Mouse (Mus musculus) heart, postnatal 14 days (tissue): ENCODE measurements around the gene Cenpf. TPM values are rescaled to one million over a fixed set of nuclear protein-coding genes. Genes with fewer than 3 reads are reported as not detected.

Experiments used
- DNase-seq, 2 experiments: peaks; one replicate each; pipeline ENCODE4 v3.0.0; 2021 to 2022
- intact Hi-C: fragments of 180-260 bp; cut with DNase I; formaldehyde crosslinking; loops from one replicate; pipeline ENCODE4 v1.15.1; 2025
- long read RNA-seq, 2 experiments: library from polyadenylated mRNA; stranded (forward); transcript quantifications; one replicate each; pipeline ENCODE4 v2.0.0; 2021
- total RNA-seq, 2 experiments: library from RNA; stranded (reverse); gene quantifications; 2 replicates each; pipeline ENCODE4 v1.2.3; 2021

Gene Cenpf
- 10 to 100 TPM in 1 of 2 experiments, 1 to 10 TPM in 1; 7.6 to 11.0 TPM for total RNA-seq
- long read RNA-seq, experiment 1, partial matches to known transcripts = 2 of 2 reads
- long read RNA-seq, experiment 1, other reads (novel, unspliced or antisense) = 0 of 2 reads
- long read RNA-seq, experiment 2 = 0 reads

DNA sequence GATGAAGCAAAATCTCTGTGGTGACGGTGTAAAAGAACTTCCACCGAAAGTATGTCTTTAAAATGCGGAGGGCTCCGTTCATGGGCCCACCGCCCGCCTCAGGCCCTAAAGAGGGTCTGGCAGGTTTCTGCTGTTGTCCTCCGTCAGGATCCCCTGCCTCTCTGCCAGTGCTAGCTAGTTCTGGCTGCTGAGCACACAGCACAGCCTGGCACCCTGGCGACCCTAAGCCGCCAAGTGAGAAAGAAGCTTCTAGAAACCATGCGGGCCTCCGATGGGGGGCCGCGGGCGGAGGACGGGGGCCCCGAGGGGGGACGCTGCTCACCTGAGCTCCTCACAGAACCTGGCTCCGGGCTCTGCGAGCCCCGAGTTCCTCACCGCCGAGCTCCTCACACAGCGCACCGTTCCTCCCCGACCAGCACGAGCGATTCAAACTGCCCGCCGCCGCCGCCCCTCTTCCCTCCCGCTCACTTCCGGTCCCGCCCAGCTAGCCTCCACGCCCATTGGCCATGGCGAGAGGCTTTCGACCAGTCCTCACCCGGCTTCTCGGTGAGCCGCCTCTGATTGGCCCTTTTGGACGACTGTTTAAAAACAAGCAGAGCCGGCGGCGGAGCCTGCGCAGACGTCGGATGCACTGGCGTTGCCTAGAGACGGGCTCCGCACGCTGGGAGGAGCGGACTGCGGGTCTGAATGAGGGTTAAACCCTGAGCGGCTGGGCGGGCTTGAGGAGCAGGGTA is at the start of gene Cenpf:
TSS of gene Cenpf (minus strand) at position 433 of the 734 bp plus-strand sequence.
- intact Hi-C loops = no loop called here
- DNase-seq = peak; percentile 96 to 98

DNA sequence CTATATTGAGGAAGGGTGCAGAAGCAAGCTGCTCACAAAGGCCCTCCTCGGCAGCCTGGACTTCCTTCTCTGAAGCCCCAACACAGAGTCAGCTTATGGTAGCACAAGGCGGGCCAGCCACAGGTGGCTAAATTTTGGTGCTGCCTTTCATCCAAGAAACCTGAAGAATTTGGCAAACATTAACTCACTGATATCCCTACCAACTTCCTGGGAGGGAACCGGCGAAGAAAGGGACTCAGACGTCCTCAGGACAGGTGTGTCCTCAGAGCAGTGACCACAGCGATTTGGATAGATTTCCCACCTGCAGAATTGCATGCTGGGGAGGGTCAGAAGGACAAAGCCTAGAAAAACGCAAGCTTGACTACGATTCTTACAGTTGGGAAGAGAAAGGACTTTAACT is 44.3 kb upstream of the Cenpf start:
- intact Hi-C loops = no loop called here
- no peak for DNase-seq

DNA sequence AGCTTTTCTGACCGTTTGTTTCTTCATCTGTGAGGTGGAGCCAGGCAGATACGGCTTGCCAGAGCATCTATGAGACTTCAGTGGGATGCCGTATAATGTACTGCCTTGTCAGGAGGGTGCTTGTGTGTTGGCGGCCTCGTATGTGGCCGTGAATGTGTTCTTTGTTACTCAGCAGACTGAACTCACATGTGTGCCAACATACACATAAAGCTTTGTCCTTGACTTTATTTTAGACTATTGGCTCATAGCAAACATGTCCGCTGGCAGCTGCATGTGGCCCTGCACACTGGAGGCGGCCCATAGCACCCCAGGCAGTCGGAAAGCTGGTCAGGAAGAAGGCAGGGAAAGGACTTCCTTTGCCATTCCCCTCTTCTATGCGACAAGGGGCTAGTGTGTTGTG is 43.8 kb upstream of the Cenpf start:
- intact Hi-C loops = no loop called here
- DNase-seq = no peak

DNA sequence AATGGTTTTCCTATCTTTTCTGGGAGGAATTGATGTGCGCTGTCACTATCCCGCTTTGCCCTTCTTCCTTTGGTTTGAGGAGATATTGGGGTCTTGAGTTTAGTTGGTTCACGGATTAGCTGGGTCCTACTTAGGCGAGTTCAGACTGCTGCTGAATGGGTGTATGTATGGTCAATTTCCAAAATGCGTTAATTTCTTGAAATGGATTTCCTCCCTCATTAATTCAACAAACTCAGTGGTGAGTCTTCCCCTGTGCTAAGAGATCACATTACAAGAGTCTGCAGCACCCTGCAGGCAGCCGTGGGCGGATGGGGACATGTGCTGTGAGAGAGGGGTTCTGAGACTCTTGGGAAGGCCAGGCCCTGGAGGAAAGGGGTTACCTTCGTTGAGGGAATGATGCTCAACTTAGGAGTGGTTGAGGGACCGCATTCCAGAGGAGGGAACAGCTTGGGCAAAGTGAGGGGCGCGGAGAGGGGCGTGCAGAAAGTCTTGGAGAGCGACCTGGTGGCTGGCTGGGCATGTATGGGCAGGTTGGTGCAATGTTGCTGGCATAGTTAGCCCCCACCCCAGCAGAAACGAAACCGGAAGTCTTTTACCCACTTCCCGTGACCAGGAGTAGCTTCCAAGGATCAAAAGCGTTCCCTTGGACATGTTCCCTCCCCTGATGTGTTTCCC is 41.4 kb upstream of the Cenpf start:
- intact Hi-C loops = loop anchor here (5.0 kb wide), 1 partner anchor 88 kb away; no protein-coding TSS in a partner anchor
- no peak for DNase-seq

DNA sequence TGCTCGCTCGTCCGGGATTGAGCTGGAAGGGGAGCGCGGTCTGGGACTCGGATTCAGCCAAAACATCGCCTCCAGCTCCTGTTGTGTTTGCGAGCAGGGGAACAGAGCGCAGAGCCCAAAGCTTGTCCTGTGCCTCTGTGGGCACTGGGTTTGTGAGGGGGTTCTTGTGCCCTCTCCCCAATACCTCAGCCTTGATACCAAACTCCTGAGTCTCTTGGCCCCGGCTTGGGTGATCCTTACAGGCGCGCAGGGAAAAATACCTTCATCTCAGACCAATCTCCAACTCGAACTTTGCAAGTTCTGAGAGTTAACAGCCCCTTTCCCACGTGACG is 40.9 kb upstream of the Cenpf start:
- intact Hi-C loops = loop anchor here (5.0 kb wide), 1 partner anchor 89 kb away; no protein-coding TSS in a partner anchor
- no peak for DNase-seq

DNA sequence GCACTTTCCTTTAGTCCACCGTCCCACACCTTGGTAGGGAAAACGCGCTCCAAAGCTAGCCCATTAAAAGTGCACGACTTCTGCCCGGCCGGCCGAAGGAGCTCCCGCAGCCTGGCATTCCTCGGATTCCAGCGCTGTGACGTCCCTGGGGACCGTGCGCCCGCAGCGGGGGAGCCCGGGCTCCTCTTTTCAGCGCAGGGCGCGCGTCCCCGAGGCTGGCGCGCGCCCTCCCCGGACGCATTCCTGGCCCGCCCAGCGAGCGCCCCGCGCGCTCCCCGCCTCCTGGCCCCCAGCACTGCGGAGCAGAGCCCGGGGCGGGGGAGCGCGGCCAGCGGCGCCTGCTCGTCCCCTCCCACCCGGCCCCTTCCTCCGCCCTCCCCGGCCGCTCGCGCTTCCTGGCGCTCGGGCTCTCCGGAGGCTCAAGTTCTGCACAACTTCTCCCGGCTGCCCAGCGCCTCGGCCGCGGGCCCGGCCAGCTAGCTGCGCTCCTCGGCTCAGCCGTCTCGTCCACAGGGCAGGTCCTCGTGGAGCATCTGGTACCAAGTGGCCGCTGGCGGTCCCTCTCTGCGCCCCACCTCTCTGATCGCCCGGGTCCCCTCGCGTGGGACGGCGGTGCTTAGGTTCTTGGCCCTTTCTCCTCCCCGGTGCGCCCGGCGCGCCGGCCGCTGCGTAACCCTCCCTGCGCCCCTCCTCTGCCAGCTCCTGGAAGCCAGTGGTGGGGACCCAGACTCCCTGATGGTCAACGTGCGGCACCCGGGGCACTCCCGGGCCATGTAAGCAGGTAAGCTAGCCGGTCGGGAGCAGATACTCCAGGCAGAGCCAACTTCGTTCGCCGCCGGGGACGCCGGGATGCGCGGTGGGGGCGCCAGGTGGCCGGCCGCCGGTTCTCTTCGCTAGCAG is 40.2 kb upstream of the Cenpf start, which contains the start of gene Ptpn14:
TSS of gene Ptpn14 (plus strand) at position 385 of the 900 bp plus-strand sequence.
- peak; percentile 91 to 93 for DNase-seq
- intact Hi-C loops = loop anchor here (5.0 kb wide), 1 partner anchor 89 kb away; no protein-coding TSS in a partner anchor

DNA sequence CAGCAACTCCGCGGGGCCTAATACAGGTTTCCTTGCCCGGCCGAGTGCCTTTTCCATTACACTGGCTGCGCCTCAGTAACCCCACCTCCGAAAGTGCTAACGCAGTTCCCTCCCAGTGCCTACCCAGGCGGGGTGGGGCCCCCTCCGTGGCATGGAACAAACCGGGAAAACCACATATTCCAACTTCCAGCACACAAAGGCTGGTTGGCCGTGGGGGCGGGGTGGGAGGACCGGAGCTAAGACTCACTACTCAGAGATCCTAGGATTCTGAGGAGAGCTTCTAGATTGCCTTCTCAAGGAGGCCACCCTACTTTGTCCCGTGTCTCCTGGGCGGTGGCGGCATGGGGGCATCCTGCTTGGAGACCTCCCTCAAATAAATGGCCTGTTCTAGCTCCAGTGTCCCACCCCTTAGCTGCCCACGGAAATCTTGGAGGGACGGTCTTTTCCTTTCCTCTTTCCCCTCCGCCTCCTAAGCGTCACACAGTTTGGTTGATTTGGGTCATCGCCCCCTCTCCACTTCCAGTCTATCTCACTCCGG is 39.5 kb upstream of the Cenpf start:
- DNase-seq = peak; percentile 70 to 71
- intact Hi-C loops = loop anchor here (5.0 kb wide), 1 partner anchor 90 kb away; no protein-coding TSS in a partner anchor

DNA sequence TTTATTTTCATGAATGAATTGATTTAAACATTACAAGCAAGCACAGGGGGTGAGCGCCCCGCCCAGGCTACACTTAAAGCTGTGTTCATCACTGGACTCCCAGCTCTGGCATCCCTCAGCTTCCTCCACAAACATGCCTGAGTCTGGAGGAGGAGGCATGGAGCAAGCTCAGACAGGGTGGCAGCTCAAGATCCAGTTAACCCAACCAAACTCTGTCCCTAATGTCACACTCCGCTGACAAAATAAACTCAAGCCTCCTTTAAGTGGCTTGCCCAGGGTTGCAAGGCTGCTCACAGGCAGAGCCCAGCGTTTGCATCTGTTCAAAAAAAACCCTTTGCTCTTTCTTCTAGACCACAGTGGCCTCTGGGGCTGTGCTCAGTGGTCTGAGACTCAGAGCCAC is 38.2 kb upstream of the Cenpf start:
- intact Hi-C loops = loop anchor here (5.0 kb wide), 1 partner anchor 91 kb away; no protein-coding TSS in a partner anchor
- no peak for DNase-seq

DNA sequence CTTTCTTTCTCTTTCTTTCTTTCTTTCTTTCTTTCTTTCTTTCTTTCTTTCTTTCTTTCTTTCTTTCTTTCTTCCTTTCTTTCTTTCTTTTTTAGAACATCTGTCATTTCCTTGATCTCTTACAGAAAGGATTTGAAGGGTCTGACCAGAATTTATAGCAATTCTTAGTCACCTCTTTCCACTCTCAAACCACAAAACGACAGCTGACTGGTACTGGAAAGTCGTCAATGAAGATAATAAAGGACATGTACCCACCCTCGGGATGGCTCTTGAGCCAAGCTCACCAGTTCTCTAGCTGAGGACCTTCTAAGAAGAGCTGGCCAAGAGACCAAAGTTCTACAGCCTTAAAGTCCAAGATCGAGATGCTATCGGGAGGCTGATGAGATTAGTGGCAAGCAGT is 30.7 kb upstream of the Cenpf start:
- no peak for DNase-seq
- intact Hi-C loops = no loop called here

DNA sequence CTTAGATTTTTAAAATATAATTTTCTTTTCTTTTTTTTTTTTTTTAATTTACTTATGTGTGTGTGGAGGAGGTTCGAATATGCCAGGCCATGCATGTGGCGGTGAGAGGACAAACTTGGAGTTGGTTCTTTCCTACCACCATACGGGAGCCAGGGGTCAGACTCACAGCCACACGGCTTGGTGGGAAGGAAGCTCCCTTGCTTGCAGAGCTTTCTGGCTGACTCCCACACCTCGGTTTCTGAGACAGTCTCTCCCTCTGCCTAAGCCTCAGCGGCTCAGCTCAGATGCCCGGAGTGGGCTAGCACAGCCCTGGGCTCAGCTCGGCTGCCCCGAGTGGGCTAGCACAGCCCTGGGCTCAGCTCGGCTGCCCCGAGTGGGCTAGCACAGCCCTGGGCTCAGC is 29.7 kb upstream of the Cenpf start:
- intact Hi-C loops = no loop called here
- no peak for DNase-seq

DNA sequence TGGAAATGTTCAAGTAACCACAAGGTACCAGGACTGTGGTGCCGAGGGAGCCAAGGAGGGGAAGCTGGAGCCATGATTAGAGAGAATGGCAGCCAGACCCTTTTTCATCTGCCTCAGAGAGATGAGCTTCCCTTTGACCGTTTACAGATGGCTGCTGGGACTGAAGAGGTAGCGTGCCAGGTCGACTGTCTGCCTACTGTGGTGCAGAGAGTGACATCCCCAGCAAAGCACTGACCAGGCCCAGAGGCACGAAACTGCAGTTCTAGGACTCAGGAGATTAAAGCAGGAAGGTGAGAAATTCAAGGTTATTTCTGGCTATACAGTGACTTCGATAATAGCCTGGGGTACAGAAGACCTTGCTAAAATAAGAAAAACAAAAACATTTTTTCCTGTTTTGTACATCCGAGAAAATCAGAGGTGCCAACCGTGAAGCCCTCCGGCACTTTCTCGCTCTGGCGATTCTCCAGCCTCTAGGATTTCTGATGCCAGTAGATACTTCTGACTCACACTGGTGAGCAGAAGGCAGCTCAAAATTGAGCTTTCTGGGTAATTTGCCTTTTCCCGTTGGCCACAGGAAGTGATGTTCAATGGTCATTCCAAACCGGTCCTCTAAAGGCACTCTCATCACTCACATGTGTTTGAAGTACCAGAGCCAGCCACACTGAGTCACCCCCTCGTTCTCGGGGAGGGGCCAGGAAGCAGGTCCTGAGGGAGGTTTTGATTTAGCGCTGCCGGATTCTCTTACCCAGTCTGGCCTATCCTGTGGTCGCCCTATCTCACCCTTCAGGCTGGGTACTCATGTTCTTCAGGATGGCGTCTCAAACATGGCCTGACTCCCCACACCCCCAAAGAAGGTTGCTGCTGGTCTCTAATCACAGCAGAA is 28.3 kb upstream of the Cenpf start:
- intact Hi-C loops = no loop called here
- DNase-seq = no peak

DNA sequence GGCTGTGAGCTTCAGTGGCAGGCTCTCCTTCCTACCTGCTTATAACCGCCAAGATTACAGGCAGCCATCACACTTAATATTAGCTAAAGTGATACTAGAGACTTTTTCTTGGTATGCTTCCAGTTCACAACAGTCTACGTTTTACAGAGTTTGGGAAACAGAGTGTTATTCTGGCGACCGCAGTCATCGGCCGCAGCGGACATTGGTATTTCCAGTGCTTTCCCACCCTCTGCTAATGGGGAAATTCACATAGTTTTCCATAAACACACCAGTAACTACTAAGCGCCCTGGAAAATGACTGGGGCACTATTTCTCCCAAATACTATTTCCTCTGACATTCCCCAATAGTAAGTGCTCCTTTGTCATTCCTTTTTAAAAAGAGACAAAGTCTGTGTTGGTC is 21.1 kb upstream of the Cenpf start:
- DNase-seq = no peak
- intact Hi-C loops = no loop called here

DNA sequence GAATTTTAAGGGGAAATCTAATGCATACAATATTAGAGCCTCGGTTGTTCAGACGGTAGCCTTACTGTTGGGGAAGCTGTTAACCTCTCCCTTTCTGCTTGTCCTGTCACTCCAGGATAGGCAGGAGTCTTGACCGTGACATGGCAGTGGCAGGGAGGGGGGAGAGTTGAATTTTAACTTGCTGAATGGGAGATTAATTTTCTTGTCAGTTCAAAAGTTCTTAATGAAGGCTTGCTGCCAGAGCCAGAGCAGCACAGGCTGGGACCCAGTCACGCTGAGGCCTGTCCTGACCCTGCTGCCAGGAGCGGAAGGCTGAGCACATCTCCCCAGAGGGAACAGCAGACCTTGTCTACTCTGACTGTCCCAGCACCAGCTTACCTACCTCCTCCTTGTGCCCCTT is 19.5 kb upstream of the Cenpf start:
- intact Hi-C loops = no loop called here

DNA sequence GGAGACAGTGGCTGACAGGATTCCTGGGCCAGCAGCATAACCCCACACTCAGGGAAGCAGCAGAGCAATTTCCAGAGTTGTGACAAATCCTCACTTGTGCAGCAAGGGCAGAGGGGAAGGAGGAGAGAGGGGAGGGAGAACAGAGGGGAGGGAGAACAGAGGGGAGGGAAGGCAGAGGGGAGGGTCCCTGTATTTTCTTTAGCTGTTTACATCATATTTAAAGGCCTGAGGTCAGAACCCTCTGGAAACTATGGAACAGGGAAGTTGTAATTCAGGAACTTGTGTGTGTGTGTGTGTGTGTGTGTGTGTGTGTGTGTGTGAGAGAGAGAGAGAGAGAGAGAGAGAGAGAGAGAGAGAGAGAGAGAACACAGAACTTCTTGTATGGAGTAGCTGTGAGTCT is 19.1 kb upstream of the Cenpf start:
- intact Hi-C loops = no loop called here
- no peak for DNase-seq

More for the DNA sequence above, 19.5 kb upstream of the Cenpf start:
- no peak for DNase-seq

DNA sequence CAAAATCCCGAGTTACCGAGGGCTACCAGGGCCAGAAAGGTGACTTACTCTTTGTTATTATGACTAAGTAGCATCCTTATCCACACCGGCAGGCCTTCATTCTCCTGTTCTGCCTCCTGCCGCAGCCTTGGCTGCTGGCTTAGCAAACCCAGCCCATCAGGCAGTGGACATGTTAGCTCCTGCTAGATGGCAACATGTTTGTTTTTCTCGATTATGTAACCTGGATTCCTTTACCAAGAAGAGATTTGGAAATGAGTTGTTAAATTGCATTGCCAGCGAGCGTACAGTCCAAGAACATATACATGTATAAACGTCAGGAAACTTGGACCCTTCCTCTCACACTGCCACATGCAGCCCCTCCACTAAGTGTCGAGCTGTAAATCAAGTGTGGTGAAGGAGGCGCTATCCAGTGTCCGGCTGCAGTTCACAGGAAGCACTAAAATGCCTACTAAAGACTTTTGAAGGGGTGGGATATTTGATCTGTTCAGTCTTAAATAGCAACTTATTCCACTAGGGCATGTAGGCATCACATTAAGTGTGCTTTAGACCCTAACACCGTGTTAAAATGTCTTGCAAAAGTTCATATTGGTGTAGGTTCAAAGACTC is 18.3 kb upstream of the Cenpf start:
- DNase-seq = no peak
- intact Hi-C loops = no loop called here

DNA sequence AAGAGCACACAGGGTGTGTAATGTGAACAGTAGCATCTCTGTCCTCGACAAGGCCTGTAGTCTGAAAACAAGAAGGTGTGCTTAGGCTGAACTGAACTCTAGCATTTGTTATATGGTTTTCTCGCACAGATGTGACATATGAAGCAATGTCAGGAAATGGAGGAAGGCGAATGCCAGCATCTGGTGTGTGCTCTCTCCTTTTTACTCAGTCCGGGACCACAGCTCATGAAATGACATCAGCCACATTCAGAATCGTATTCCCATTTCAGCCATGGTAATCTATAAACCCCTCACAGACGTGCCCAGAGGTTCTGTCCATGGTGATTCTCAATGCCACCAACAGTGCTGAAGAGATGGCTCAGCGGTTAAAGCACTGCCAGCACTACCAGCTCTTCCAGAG is 15.7 kb upstream of the Cenpf start:
- no peak for DNase-seq
- intact Hi-C loops = loop anchor here (5.0 kb wide), 2 partner anchors 114 to 269 kb away; no protein-coding TSS in a partner anchor

DNA sequence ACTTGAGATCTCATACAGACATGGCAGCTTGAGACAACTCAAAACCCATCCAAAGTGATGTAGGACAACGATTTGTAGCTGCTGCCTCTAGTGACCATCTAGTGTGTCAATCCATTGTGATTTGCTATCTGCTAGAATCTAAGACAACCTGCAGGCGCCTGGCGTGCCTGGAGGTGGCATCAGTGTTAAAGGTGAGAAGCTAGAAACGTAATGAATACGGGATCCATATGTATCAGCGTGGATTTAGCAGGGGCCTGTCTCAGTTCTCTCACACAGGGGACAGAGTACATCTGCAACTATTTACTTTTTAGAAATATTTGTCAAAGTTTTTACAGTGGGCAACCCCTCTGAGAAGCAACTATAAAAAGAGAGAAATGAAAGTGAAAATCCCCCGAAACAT is 15.3 kb upstream of the Cenpf start:
- no peak for DNase-seq
- intact Hi-C loops = loop anchor here (5.0 kb wide), 2 partner anchors 114 to 269 kb away; no protein-coding TSS in a partner anchor

DNA sequence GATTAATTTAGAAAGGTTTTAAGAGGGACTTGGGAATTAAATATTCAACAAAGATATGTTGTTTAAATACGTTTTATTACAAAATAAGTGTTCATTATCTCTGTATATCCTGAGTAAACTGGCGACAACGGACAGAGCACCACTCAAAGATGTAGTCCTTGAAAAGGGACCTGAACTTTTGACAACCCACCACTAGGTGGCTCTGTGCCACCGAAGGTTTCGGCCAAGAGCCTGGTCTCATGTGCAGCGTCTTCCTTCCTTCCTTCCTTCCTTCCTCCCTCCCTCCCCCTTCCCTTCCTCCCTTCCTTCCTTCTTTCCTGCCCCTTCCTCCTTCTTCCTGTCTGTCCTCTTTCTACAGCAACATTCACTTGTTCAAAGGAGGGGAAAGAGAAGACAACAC is 13.1 kb upstream of the Cenpf start:
- peak; percentile 69 to 85 for DNase-seq
- intact Hi-C loops = loop anchor here (2.0 to 5.0 kb wide), 3 partner anchors 116 to 271 kb away; no protein-coding TSS in a partner anchor

DNA sequence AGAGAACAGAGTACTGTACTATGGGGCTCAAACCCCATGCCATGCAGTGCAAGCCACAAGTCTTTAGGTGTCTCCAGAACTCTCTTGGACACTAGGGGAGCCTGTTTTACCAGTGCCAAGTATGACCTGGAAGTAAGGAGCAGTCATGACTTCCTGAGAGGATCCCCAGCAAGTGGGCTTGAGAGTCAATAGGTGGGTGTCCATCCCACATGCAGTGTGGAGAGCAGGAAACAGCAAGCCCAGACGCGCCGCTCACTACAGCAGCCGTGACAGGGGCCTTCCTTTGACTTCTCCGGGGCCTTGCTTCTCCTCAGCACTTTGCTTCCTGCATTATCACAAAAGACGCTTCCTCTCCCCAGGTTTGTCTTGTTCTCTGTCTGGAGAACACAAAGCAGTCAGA is 12.3 kb upstream of the Cenpf start:
- intact Hi-C loops = loop anchor here (2.0 to 5.0 kb wide), 3 partner anchors 117 to 272 kb away; no protein-coding TSS in a partner anchor
- DNase-seq = no peak
